Mouse (Mus musculus): ENCODE results near the gene Phyhipl. TPM values are rescaled to one million over a fixed set of nuclear protein-coding genes. Genes with fewer than 3 reads are reported as not detected.

The Phyhipl gene
- total and polyA plus RNA-seq, 2 experiments from 2014 or later: 35.4 to 229 TPM

DNA sequence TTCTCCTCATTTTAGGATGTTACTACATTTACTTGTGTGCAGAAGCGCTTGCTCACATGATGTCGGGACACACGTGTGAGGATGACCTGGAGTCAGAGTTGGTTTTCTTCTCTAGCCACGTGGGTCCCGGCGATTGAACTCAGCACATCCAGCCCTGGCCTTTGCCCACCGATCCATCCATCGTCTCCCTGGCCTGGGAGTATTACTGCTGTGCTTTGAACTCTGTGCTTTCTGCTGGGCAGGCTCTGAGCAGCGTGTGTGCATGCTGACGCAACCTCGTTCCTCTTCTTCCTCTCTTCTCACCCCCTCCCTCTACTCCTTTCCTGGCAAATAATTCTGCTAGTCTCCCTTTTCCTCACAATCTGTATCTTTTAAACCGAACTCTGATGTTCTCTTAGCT is 121.8 kb downstream of the Phyhipl start:
- H3K27me3 ChIP-seq (ENCODE audit: insufficient read depth, low read length): no peaks in the 10 kb centered on the region
- no peak for DNase-seq
- no peak overlapping the region for H3K27ac ChIP-seq (ENCODE audit: low read depth, low read length)
- no peak overlapping the region for H3K9ac ChIP-seq
- no peak overlapping the region for H3K4me3 ChIP-seq (ENCODE audit: low read depth, low read length)
- ATAC-seq: no peak
- peaks cover 29% of the 10 kb centered on the region; the same call in 1 of the 2 replicates for H3K36me3 ChIP-seq (ENCODE audit: insufficient read depth)
- TF ChIP-seq CTCF (IDR thresholded peaks at IDR 0.05; ENCODE audit: low read depth): no peak
- H3K9me3 ChIP-seq (ENCODE audit: low read length): no peaks in the 10 kb centered on the region
- H3K4me2 ChIP-seq (ENCODE audit: low read depth): no peak overlapping the region
- no peaks in the 10 kb centered on the region for H3K4me1 ChIP-seq (ENCODE audit: insufficient read depth)
- 87% methylated on average over 12 of the region's 12 CpGs for WGBS

DNA sequence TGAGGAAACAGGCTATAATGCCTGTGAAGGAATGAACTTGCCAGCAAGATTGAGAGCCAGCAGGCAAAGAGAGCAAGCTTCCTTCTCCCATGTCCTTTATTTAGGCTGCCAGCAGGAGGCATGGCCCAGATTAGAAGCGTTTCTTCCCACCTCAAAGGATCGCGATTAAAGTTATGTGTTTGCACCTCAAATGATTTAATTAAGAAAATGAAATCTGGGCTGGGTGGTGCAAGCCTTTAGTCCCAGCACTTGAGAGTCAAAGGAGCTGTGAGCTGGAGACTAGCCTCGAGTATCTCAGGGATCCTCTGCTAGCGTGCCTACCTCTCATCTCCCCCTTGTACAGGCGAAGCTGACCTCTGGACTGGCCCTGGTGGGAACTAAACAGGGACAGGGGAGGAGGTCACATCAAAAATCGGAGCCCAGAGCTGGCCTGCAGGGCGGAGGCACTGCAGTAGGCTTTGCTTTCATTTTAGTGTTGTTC is 122.4 kb downstream of the Phyhipl start:
- no peaks in the 10 kb centered on the region for H3K27me3 ChIP-seq (ENCODE audit: insufficient read depth, low read length)
- H3K4me1 ChIP-seq (ENCODE audit: insufficient read depth): no peaks in the 10 kb centered on the region
- ATAC-seq (peak; percentile 10; the same call in 1 of the 2 replicates), DNase-seq (peak; percentile 37)
- WGBS: 51% methylated on average over 8 of the region's 8 CpGs
- no peak overlapping the region for H3K4me2 ChIP-seq (ENCODE audit: low read depth)
- H3K9me3 ChIP-seq (ENCODE audit: low read length): no peaks in the 10 kb centered on the region
- H3K36me3 ChIP-seq (ENCODE audit: insufficient read depth): peaks cover 22% of the 10 kb centered on the region; the same call in 1 of the 2 replicates
- H3K27ac ChIP-seq (ENCODE audit: low read depth, low read length): no peak overlapping the region
- no peak overlapping the region for H3K9ac ChIP-seq
- TF ChIP-seq CTCF (IDR thresholded peaks at IDR 0.05; ENCODE audit: low read depth): 0 out of 2 replicates have a peak, but pooled peaks have one; percentile 16
- H3K4me3 ChIP-seq (ENCODE audit: low read depth, low read length): no peak overlapping the region

DNA sequence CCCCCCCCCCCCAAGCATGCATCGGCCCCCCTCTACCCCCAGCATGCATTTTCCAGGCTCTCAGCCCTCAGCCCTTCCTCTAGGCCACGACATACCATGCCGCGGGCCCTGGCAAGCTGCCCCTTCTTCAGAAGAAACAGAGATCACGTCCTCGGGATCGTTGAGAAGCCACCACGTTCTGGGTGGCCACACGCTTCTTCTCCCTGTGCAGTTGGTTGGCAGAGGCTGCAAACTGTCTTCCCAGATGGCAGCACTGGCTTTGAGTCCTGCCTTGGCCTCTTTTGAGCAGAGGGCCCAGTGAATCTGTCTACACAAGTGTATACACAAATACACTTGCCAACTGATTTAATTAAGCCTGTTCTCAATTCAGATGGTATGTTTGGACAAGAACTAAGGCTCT is 123.5 kb downstream of the Phyhipl start:
- Histone ChIP-seq H3K4me3 (ENCODE audit: low read depth, low read length) (no peak overlapping the region), H3K4me2 (ENCODE audit: low read depth) (no peak overlapping the region), H3K27ac (ENCODE audit: low read depth, low read length) (peak overlapping the region; percentile 40; the same call in 1 of the 2 replicates), H3K36me3 (ENCODE audit: insufficient read depth) (0 out of 2 replicates have a peak, but pooled peaks cover 15% of the 10 kb centered on the region), H3K27me3 (ENCODE audit: insufficient read depth, low read length) (no peaks in the 10 kb centered on the region), H3K4me1 (ENCODE audit: insufficient read depth) (no peaks in the 10 kb centered on the region), H3K9ac (no peak overlapping the region), H3K9me3 (ENCODE audit: low read length) (no peaks in the 10 kb centered on the region)
- 50% methylated on average over 9 of the region's 9 CpGs for WGBS
- ATAC-seq (peak; percentile 92), DNase-seq (peak; percentile 84)
- TF ChIP-seq CTCF (IDR thresholded peaks at IDR 0.05; ENCODE audit: low read depth): no peak

- H3K4me1 ChIP-seq (ENCODE audit: insufficient read depth): no peaks in the 10 kb centered on the region
- 0 out of 2 replicates have a peak, but pooled peaks cover 6% of the 10 kb centered on the region for H3K36me3 ChIP-seq (ENCODE audit: insufficient read depth)
- H3K9me3 ChIP-seq (ENCODE audit: low read length): 0 out of 2 replicates have a peak, but pooled peaks cover 4% of the 10 kb centered on the region
- no peak overlapping the region for H3K4me2 ChIP-seq (ENCODE audit: low read depth)
- no peak overlapping the region for H3K4me3 ChIP-seq (ENCODE audit: low read depth, low read length)
- 69% methylated on average over 12 of the region's 12 CpGs for WGBS
- DNase-seq (no peak), ATAC-seq (no peak)
- H3K27me3 ChIP-seq (ENCODE audit: insufficient read depth, low read length): no peaks in the 10 kb centered on the region
- TF ChIP-seq CTCF (IDR thresholded peaks at IDR 0.05; ENCODE audit: low read depth): no peak
- no peak overlapping the region for H3K27ac ChIP-seq (ENCODE audit: low read depth, low read length)
- H3K9ac ChIP-seq: no peak overlapping the region
These were observed 125.5 kb downstream of the Phyhipl start for GRCm38 (mm10) chr10:70530185-70530823.

GRCm38 (mm10) chr10:70521379-70521778 is 134.4 kb downstream of the Phyhipl start:
- no peak for ATAC-seq
- Histone ChIP-seq H3K4me3 (ENCODE audit: low read depth, low read length) (peak overlapping the region; percentile 42), H3K27ac (ENCODE audit: low read depth, low read length) (no peak overlapping the region; the same call in 1 of the 2 replicates), H3K27me3 (ENCODE audit: insufficient read depth, low read length) (no peaks in the 10 kb centered on the region), H3K9me3 (ENCODE audit: low read length) (0 out of 2 replicates have a peak, but pooled peaks cover 4% of the 10 kb centered on the region), H3K4me1 (ENCODE audit: insufficient read depth) (peaks cover 6% of the 10 kb centered on the region), H3K36me3 (ENCODE audit: insufficient read depth) (no peaks in the 10 kb centered on the region), H3K9ac (no peak overlapping the region), H3K4me2 (ENCODE audit: low read depth) (peak overlapping the region; percentile 75)
- DNase-seq: no peak
- WGBS: 30% methylated on average over 5 of the region's 5 CpGs
- TF ChIP-seq CTCF (IDR thresholded peaks at IDR 0.05; ENCODE audit: low read depth): no peak

DNA sequence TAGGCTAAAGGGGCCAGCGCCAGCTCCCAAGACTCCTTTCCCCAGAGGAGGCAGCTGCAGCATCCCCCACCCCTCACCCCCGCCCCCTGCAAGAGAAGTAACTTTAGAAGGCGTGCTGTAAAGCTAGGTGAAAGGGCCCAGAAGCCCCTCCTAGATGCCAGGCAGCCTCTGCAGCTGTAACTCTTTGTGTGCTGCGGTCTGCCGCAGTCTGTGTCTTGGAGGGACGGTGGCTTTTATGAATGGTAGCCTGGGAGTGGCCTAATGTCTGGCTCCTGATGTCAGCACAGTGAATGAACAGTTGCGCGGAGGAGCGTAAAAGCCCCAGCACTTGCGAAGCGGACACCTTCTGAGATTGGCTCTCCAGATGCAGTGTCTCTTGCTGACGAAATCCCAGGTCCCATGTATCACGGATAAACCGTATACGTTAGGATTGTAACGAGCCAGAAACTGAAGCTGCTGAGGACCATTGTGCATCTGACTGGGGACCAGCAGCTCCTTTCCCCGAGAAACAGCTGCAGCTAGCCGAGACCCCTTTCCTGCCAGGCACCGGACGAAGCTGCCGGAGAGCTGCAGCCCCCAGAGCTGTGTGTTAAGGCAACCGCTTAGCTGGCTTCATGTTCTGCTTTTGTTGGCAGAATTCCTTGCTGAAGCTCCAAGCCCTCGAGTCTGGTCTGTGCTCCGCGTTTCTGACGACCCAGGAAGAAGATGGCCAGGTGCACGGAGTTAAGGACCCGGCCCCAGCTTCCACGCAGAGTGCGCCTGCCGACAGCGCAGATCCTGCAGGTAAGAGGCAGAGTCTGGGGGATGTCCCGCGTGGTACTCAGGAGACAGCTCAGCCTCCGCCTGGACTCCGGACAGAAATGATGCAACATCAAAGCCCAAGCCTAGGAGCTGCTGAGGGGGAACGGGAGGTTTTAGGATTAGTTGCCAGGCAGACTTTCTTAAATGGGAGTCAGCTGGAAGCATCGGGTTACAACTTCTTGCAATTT is 135.3 kb downstream of the Phyhipl start:
- no peak for TF ChIP-seq CTCF (IDR thresholded peaks at IDR 0.05; ENCODE audit: low read depth)
- Histone ChIP-seq H3K9ac (peak overlapping the region; percentile 57), H3K27me3 (ENCODE audit: insufficient read depth, low read length) (no peaks in the 10 kb centered on the region), H3K9me3 (ENCODE audit: low read length) (no peaks in the 10 kb centered on the region), H3K4me3 (ENCODE audit: low read depth, low read length) (peak overlapping the region; percentile 42), H3K4me2 (ENCODE audit: low read depth) (peak overlapping the region; percentile 75), H3K4me1 (ENCODE audit: insufficient read depth) (peaks cover 6% of the 10 kb centered on the region), H3K36me3 (ENCODE audit: insufficient read depth) (no peaks in the 10 kb centered on the region), H3K27ac (ENCODE audit: low read depth, low read length) (peak overlapping the region; percentile 75)
- ATAC-seq: peak; percentile 87
- 1% methylated on average over 38 of the region's 38 CpGs for WGBS
- peak; percentile 64 for DNase-seq
